Mouse (Mus musculus): ENCODE measurements at regions not wholly inside any gene's neighbourhood (a gene's known extent, or its start where the extent isn't known, plus 50 kb on each side); places are given as distances from the start of the nearest gene placed in this dataset.

- no peak for DNase-seq (ENCODE audit: inconsistent age in 2 of 2, low spot score in 1 of 2)
Observed at GRCm38 (mm10) chrX:10984894-10985293, 270.1 kb downstream of the Mid1ip1 start.

- DNase-seq (ENCODE audit: inconsistent age in 2 of 2, low spot score in 1 of 2): peak in 1 of 2 experiments; percentile 31
Observed at GRCm38 (mm10) chrX:10991871-10992210, 277.0 kb downstream of the Mid1ip1 start.

GRCm38 (mm10) chrX:10992211-10993004 lies 277.6 kb downstream of the Mid1ip1 start:
- DNase-seq (ENCODE audit: inconsistent age in 2 of 2, low spot score in 1 of 2): peak; percentile 17 to 51

GRCm38 (mm10) chrX:10993005-10993377 lies 278.2 kb downstream of the Mid1ip1 start:
- peak in 1 of 2 experiments; percentile 35 for DNase-seq (ENCODE audit: inconsistent age in 2 of 2, low spot score in 1 of 2)

- no peak for DNase-seq (ENCODE audit: inconsistent age in 2 of 2, low spot score in 1 of 2)
Observed at GRCm38 (mm10) chrX:10994910-10995309, 280.1 kb downstream of the Mid1ip1 start.

GRCm38 (mm10) chrX:11001180-11001579 lies 286.4 kb downstream of the Mid1ip1 start:
- DNase-seq (ENCODE audit: inconsistent age in 2 of 2, low spot score in 1 of 2): no peak

GRCm38 (mm10) chrX:11039278-11039677 lies 259.8 kb upstream of the H2al1a start:
- no peak for DNase-seq (ENCODE audit: inconsistent age in 2 of 2, low spot score in 1 of 2)

- no peak for DNase-seq (ENCODE audit: inconsistent age in 2 of 2, low spot score in 1 of 2)
Observed at GRCm38 (mm10) chrX:11046769-11047168, 252.3 kb upstream of the H2al1a start.

- DNase-seq (ENCODE audit: inconsistent age in 2 of 2, low spot score in 1 of 2): no peak
Observed at GRCm38 (mm10) chrX:11082171-11082570, 216.9 kb upstream of the H2al1a start.

- no peak for DNase-seq (ENCODE audit: inconsistent age in 2 of 2, low spot score in 1 of 2)
Observed at GRCm38 (mm10) chrX:11082845-11083244, 216.2 kb upstream of the H2al1a start.

- DNase-seq (ENCODE audit: inconsistent age in 2 of 2, low spot score in 1 of 2): no peak
Observed at GRCm38 (mm10) chrX:11086257-11087072, 212.6 kb upstream of the H2al1a start.

- DNase-seq (ENCODE audit: inconsistent age in 2 of 2, low spot score in 1 of 2): peak; percentile 22 to 54
Observed at GRCm38 (mm10) chrX:11087913-11088312, 211.1 kb upstream of the H2al1a start.

GRCm38 (mm10) chrX:11088506-11088905 lies 210.6 kb upstream of the H2al1a start:
- DNase-seq (ENCODE audit: inconsistent age in 2 of 2, low spot score in 1 of 2): no peak

GRCm38 (mm10) chrX:11090432-11090831 lies 208.6 kb upstream of the H2al1a start:
- DNase-seq (ENCODE audit: inconsistent age in 2 of 2, low spot score in 1 of 2): peak; percentile 28 to 55

GRCm38 (mm10) chrX:11097581-11098254 lies 201.3 kb upstream of the H2al1a start:
- no peak for DNase-seq (ENCODE audit: inconsistent age in 2 of 2, low spot score in 1 of 2)

GRCm38 (mm10) chrX:11098366-11098765 lies 200.7 kb upstream of the H2al1a start:
- DNase-seq (ENCODE audit: inconsistent age in 2 of 2, low spot score in 1 of 2): peak; percentile 49 to 71

- DNase-seq (ENCODE audit: inconsistent age in 2 of 2, low spot score in 1 of 2): no peak
Observed at GRCm38 (mm10) chrX:11099146-11100087, 199.6 kb upstream of the H2al1a start.

GRCm38 (mm10) chrX:11100935-11101334 lies 198.1 kb upstream of the H2al1a start:
- peak; percentile 24 to 58 for DNase-seq (ENCODE audit: inconsistent age in 2 of 2, low spot score in 1 of 2)

GRCm38 (mm10) chrX:11131253-11131652 lies 167.8 kb upstream of the H2al1a start:
- no peak for DNase-seq (ENCODE audit: inconsistent age in 2 of 2, low spot score in 1 of 2)

GRCm38 (mm10) chrX:11139971-11140421 lies 159.1 kb upstream of the H2al1a start:
- peak; percentile 49 to 84 for DNase-seq (ENCODE audit: inconsistent age in 2 of 2, low spot score in 1 of 2)
